Comparison of ENCODE assay signal across 11 mouse cellular contexts in genomic region chr10:122800003-122800731, GRCm38 (mm10).
A peak's percentile ranks its signal among the peaks of the same experiment; 100 is the strongest.
DNase-seq lines count a peak whose midpoint lies in the region; ATAC-seq and TF ChIP-seq lines count a peak whose summit lies in the region.
"Had no signal": no experiment of that assay in that cellular context is flagged by ENCODE, and none has a peak within 500 bp of the region (broad histone marks: within the 10 kb centered on the region; RNA-seq: fewer than 3 reads in every experiment).

No protein-coding gene starts in this region.

- H3K4me3 ChIP-seq in lung, adult 2 months (replicated peaks; ENCODE audit: extremely low read depth, low read depth, low read length), result no peak overlapping the region
- no peak overlapping the region for H3K4me3 ChIP-seq in forebrain, embryonic 11.5 days (ENCODE audit: low read depth, low read length)
- H3K4me3 ChIP-seq: limb, embryonic 12.5 days had no signal

- peak; percentile 37 for DNase-seq in adrenal gland, postnatal 14 days
- DNase-seq in adrenal gland, postnatal 25 days, result no peak
- no peak for DNase-seq in lung, adult 2 months
- peak; percentile 24 for DNase-seq in skeletal muscle tissue, adult 2 months (ENCODE audit: low read depth, low spot score)
- no peak for DNase-seq in cerebellum, adult 11 months
- DNase-seq in forebrain, embryonic 11.5 days (ENCODE audit: low spot score), result no peak
- DNase-seq in adrenal gland, postnatal 4 days (ENCODE audit: low spot score in 2 of 2), result no peak
- DNase-seq: cerebellum, adult 9-11 months; forebrain, postnatal 0 days had no signal

- H3K9ac ChIP-seq in forebrain, embryonic 11.5 days (ENCODE audit: low read length), result no peak overlapping the region
- H3K9ac ChIP-seq: forebrain, postnatal 0 days; limb, embryonic 12.5 days had no signal

- ATAC-seq in activated CD4-positive, CD25-positive, alpha-beta regulatory T cell, adult 4 months, result peak; percentile 94
- ATAC-seq in forebrain, embryonic 11.5 days (replicated peaks; ENCODE audit: low FRiP score), result no peak
- ATAC-seq: forebrain, postnatal 0 days had no signal

- H3K27ac ChIP-seq in forebrain, embryonic 11.5 days (ENCODE audit: low read depth, low read length), result no peak overlapping the region
- H3K27ac ChIP-seq: limb, embryonic 12.5 days had no signal

- no peak overlapping the region for H3K4me2 ChIP-seq in forebrain, embryonic 11.5 days (ENCODE audit: low read depth, low read length, severe bottlenecking)
- H3K4me2 ChIP-seq: limb, embryonic 12.5 days had no signal

- peaks cover 3% of the 10 kb centered on the region; the same call in 1 of the 2 replicates for H3K9me3 ChIP-seq in forebrain, embryonic 11.5 days (ENCODE audit: control insufficient read depth, low read length)
- H3K9me3 ChIP-seq: limb, embryonic 12.5 days had no signal

- peak; percentile 39; the same call in 1 of the 2 replicates for TF ChIP-seq POLR2A in lung, adult 2 months (IDR thresholded peaks at IDR 0.05; ENCODE audit: borderline replicate concordance, extremely low read depth, low read depth, low read length)

- no peak for TF ChIP-seq CTCF in lung, adult 2 months (IDR thresholded peaks at IDR 0.05; ENCODE audit: insufficient read depth, low read length)

- no peaks in the 10 kb centered on the region for H3K36me3 ChIP-seq in forebrain, embryonic 11.5 days (ENCODE audit: control insufficient read depth, insufficient read depth, low read length)
- H3K36me3 ChIP-seq: limb, embryonic 12.5 days had no signal

- H3K4me1 ChIP-seq in lung, adult 2 months (ENCODE audit: control insufficient read depth, insufficient read depth, low read length), result peaks cover 13% of the 10 kb centered on the region
- no peaks in the 10 kb centered on the region for H3K4me1 ChIP-seq in forebrain, embryonic 11.5 days (replicated peaks; ENCODE audit: control insufficient read depth, insufficient read depth, low read length)

- 41% methylated on average over 19 of the region's 19 CpGs for WGBS in lung, adult 2 months
- WGBS in forebrain, embryonic 11.5 days, result 91% methylated on average over 19 of the region's 19 CpGs

- no peaks in the 10 kb centered on the region for H3K27me3 ChIP-seq in forebrain, embryonic 11.5 days (ENCODE audit: control insufficient read depth, insufficient read depth, low read length)
- H3K27me3 ChIP-seq: limb, embryonic 12.5 days had no signal

Comparison
In these comparisons a context has a peak if more than half of its experiments do, and no peak if none do; other contexts are left out.
1. DNase-seq: peak in adrenal gland, postnatal 14 days (single experiment) and skeletal muscle tissue, adult 2 months (single experiment); none in adrenal gland, postnatal 25 days (single experiment), lung, adult 2 months (single experiment), cerebellum, adult 11 months (single experiment), forebrain, embryonic 11.5 days (single experiment) and adrenal gland, postnatal 4 days (0 of 2).